Mouse (Mus musculus) mesoderm, embryonic 11.5 days (tissue): ENCODE data around the gene 2310011J03Rik.
"Not testable (repeated sequence)": the region's sequence is repeated elsewhere in the genome, so short reads cannot be mapped to it uniquely, and the experiment has no call there.

Experiments used
- DNase-seq: peaks from one replicate; pipeline ENCODE4 v3.0.0-alpha.2; 2012; ENCODE audit warnings: low read depth, low spot score

2310011J03Rik gene

GRCm38 (mm10) chr10:80320340-80320760 is at the start of gene 2310011J03Rik:
TSS of gene 2310011J03Rik (minus strand) at chr10:80320537.
- peak; percentile 92 for DNase-seq

- peak; percentile 72 for DNase-seq
Measured at GRCm38 (mm10) chr10:80368392-80368791, 48.1 kb upstream of the 2310011J03Rik start.

- DNase-seq = no peak
Measured at GRCm38 (mm10) chr10:80367954-80368353, 47.6 kb upstream of the 2310011J03Rik start.

- no peak for DNase-seq
Measured at GRCm38 (mm10) chr10:80365736-80366135, 45.4 kb upstream of the 2310011J03Rik start.

GRCm38 (mm10) chr10:80363734-80364133 is 43.4 kb upstream of the 2310011J03Rik start:
- no peak for DNase-seq

- DNase-seq = no peak
Measured at GRCm38 (mm10) chr10:80357994-80358639, 37.8 kb upstream of the 2310011J03Rik start.

GRCm38 (mm10) chr10:80357336-80357735 is 37.0 kb upstream of the 2310011J03Rik start:
- DNase-seq = no peak

GRCm38 (mm10) chr10:80356737-80357136 is 36.4 kb upstream of the 2310011J03Rik start:
- DNase-seq = no peak

- DNase-seq = no peak
Measured at GRCm38 (mm10) chr10:80356001-80356682, 35.8 kb upstream of the 2310011J03Rik start, which contains the start of gene Plk5. TSS of gene Plk5 (plus strand) at chr10:80356459.

GRCm38 (mm10) chr10:80355431-80355830 is 35.1 kb upstream of the 2310011J03Rik start:
- DNase-seq = no peak

- DNase-seq = no peak
Measured at GRCm38 (mm10) chr10:80352727-80353126, 32.4 kb upstream of the 2310011J03Rik start.

GRCm38 (mm10) chr10:80351896-80352295 is 31.6 kb upstream of the 2310011J03Rik start:
- no peak for DNase-seq

GRCm38 (mm10) chr10:80350292-80350691 is 30.0 kb upstream of the 2310011J03Rik start:
- DNase-seq = peak; percentile 91

- no peak for DNase-seq
Measured at GRCm38 (mm10) chr10:80348981-80349380, 28.6 kb upstream of the 2310011J03Rik start.

GRCm38 (mm10) chr10:80348244-80348781 is 28.0 kb upstream of the 2310011J03Rik start, which contains the start of gene Adamtsl5:
TSS of gene Adamtsl5 (minus strand) at chr10:80348412.
- peak; percentile 62 for DNase-seq

GRCm38 (mm10) chr10:80347514-80347967 is 27.2 kb upstream of the 2310011J03Rik start:
- no peak for DNase-seq

GRCm38 (mm10) chr10:80345929-80346328 is 25.6 kb upstream of the 2310011J03Rik start:
- DNase-seq = not testable (repeated sequence)

GRCm38 (mm10) chr10:80345122-80345521 is 24.8 kb upstream of the 2310011J03Rik start:
- DNase-seq = no peak

GRCm38 (mm10) chr10:80344131-80344661 is 23.9 kb upstream of the 2310011J03Rik start:
- no peak for DNase-seq

- no peak for DNase-seq
Measured at GRCm38 (mm10) chr10:80343425-80343895, 23.1 kb upstream of the 2310011J03Rik start.

GRCm38 (mm10) chr10:80342749-80343424 is 22.6 kb upstream of the 2310011J03Rik start:
- peak; percentile 76 for DNase-seq
